ENCODE assay signal across 24 mouse cellular contexts in the genomic region with DNA sequence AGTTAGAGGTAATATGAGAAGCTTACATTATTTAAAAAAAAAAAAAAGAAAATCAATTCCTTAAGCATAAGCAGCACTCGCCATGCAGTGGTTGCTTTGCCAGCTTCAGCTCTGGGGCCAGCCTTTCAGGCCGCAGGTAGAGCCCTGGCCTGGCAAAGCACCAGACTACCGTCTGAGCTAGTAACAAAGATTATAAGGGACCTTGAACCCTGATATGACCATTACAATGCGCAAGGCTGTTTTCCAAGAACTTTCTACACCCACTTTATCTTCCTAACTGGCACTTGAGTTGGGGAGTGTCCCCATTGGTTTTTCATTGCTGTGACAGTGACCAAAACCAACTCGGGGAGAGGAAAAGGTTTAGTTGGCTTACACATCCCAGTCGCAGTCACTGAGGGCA.
DNase-seq lines count a peak whose midpoint lies in the region; ATAC-seq and TF ChIP-seq lines count a peak whose summit lies in the region.
"Had no signal": no experiment of that assay in that cellular context is flagged by ENCODE, and none has a peak within 500 bp of the region (broad histone marks: within the 10 kb centered on the region; RNA-seq: fewer than 3 reads in every experiment).

No protein-coding gene starts in this region.

- no peak overlapping the region for H3K4me2 ChIP-seq in liver, embryonic 12.5 days
- no peak overlapping the region for H3K4me2 ChIP-seq in intestine, postnatal 0 days (replicated peaks; ENCODE audit: low read depth)
- H3K4me2 ChIP-seq: forebrain, embryonic 13.5 days; heart, embryonic 13.5 days; hindbrain, embryonic 12.5 days; hindbrain, embryonic 15.5 days had no signal

- H3K36me3 ChIP-seq in liver, adult 2 months (ENCODE audit: control insufficient read depth, insufficient read depth, low read length) = no peaks in the 10 kb centered on the region
- no peaks in the 10 kb centered on the region for H3K36me3 ChIP-seq in liver, embryonic 12.5 days
- H3K36me3 ChIP-seq in intestine, postnatal 0 days (ENCODE audit: control insufficient read depth, insufficient read depth) = no peaks in the 10 kb centered on the region
- H3K36me3 ChIP-seq: forebrain, embryonic 10.5 days; heart, embryonic 10.5 days; heart, embryonic 13.5 days; hindbrain, embryonic 12.5 days; hindbrain, embryonic 15.5 days had no signal

- TF ChIP-seq POLR2A in liver, adult 2 months (IDR thresholded peaks at IDR 0.05; ENCODE audit: extremely low read depth, insufficient read depth, low read length) = no peak; the same call in 1 of the 2 replicates

- peaks cover 16% of the 10 kb centered on the region for H3K4me1 ChIP-seq in liver, adult 2 months (ENCODE audit: control insufficient read depth, insufficient read depth, low read length)
- no peaks in the 10 kb centered on the region for H3K4me1 ChIP-seq in liver, embryonic 12.5 days
- H3K4me1 ChIP-seq in intestine, postnatal 0 days (replicated peaks; ENCODE audit: control insufficient read depth, insufficient read depth, low read length) = peaks cover 4% of the 10 kb centered on the region; the same call in 1 of the 2 replicates
- H3K4me1 ChIP-seq: forebrain, embryonic 10.5 days; forebrain, embryonic 13.5 days had no signal

- H3K4me3 ChIP-seq in liver, adult 2 months (ENCODE audit: insufficient read depth, low read depth, low read length) = no peak overlapping the region
- no peak overlapping the region for H3K4me3 ChIP-seq in liver, embryonic 12.5 days
- H3K4me3 ChIP-seq in intestine, postnatal 0 days (ENCODE audit: low read depth, low read length) = no peak overlapping the region
- H3K4me3 ChIP-seq: forebrain, embryonic 10.5 days; forebrain, embryonic 13.5 days; heart, adult 2 months; heart, embryonic 10.5 days; heart, embryonic 13.5 days; hindbrain, embryonic 12.5 days; hindbrain, embryonic 15.5 days had no signal

- WGBS in liver, adult 2 months = 24% methylated on average over 6 of the region's 6 CpGs
- 70% methylated on average over 6 of the region's 6 CpGs for WGBS in liver, embryonic 12.5 days (ENCODE audit: insufficient replicate concordance)
- WGBS in intestine, postnatal 0 days = 48% methylated on average over 6 of the region's 6 CpGs

- no peaks in the 10 kb centered on the region for H3K9me3 ChIP-seq in liver, embryonic 12.5 days (replicated peaks)
- no peaks in the 10 kb centered on the region for H3K9me3 ChIP-seq in intestine, postnatal 0 days (ENCODE audit: control insufficient read depth)
- H3K9me3 ChIP-seq: forebrain, embryonic 10.5 days; forebrain, embryonic 13.5 days; heart, embryonic 10.5 days; heart, embryonic 13.5 days; hindbrain, embryonic 12.5 days; hindbrain, embryonic 15.5 days had no signal

- no peaks in the 10 kb centered on the region; the same call in 1 of the 2 replicates for H3K79me2 ChIP-seq in liver, adult 2 months (ENCODE audit: control insufficient read depth, insufficient read depth, low read length)

- peak overlapping the region; percentile 77 for H3K27ac ChIP-seq in liver, adult 2 months (replicated peaks; ENCODE audit: insufficient read depth, low read depth, low read length)
- H3K27ac ChIP-seq in liver, embryonic 12.5 days = no peak overlapping the region
- no peak overlapping the region for H3K27ac ChIP-seq in intestine, postnatal 0 days (ENCODE audit: low read depth, low read length)
- H3K27ac ChIP-seq: forebrain, embryonic 10.5 days; forebrain, embryonic 13.5 days; heart, adult 2 months; heart, embryonic 10.5 days; heart, embryonic 13.5 days; hindbrain, embryonic 12.5 days; hindbrain, embryonic 15.5 days had no signal

- ATAC-seq in liver, embryonic 12.5 days = no peak
- peak; percentile 66 for ATAC-seq in intestine, postnatal 0 days
- ATAC-seq: activated CD4-positive, CD25-positive, alpha-beta regulatory T cell, adult 4 months; CD4-positive, CD25-positive, alpha-beta regulatory T cell, adult 4 months; forebrain, embryonic 13.5 days; forebrain, embryonic 16.5 days had no signal

- TF ChIP-seq CTCF in liver, adult 2 months (IDR thresholded peaks at IDR 0.05; ENCODE audit: low read depth, low read length) = no peak
- no peak for TF ChIP-seq CTCF in intestine, postnatal 0 days (IDR thresholded peaks at IDR 0.05; ENCODE audit: low read depth)

- no peaks in the 10 kb centered on the region for H3K27me3 ChIP-seq in liver, adult 2 months (ENCODE audit: control insufficient read depth, insufficient read depth, low read length)
- no peaks in the 10 kb centered on the region for H3K27me3 ChIP-seq in liver, embryonic 12.5 days (replicated peaks)
- H3K27me3 ChIP-seq in intestine, postnatal 0 days (replicated peaks; ENCODE audit: control insufficient read depth, insufficient read depth, low read length) = no peaks in the 10 kb centered on the region
- H3K27me3 ChIP-seq: forebrain, embryonic 13.5 days; heart, embryonic 13.5 days; hindbrain, embryonic 12.5 days; hindbrain, embryonic 15.5 days had no signal

- peak overlapping the region; percentile 64 for H3K9ac ChIP-seq in liver, adult 2 months (ENCODE audit: low read depth, low read length)
- no peak overlapping the region for H3K9ac ChIP-seq in liver, embryonic 12.5 days
- H3K9ac ChIP-seq in intestine, postnatal 0 days (ENCODE audit: low read depth, low read length) = no peak overlapping the region
- H3K9ac ChIP-seq: forebrain, embryonic 13.5 days; heart, embryonic 13.5 days; hindbrain, embryonic 12.5 days; hindbrain, embryonic 15.5 days had no signal

- peak; percentile 99 for DNase-seq in liver, adult 2 months (ENCODE audit: extremely low read depth, low read depth, low spot score)
- peak; percentile 27 for DNase-seq in testis, postnatal 14 days (ENCODE audit: low spot score)
- no peak for DNase-seq in testis, postnatal 10 days (ENCODE audit: low spot score)
- no peak for DNase-seq in yolk sac, embryonic 10.5 days (ENCODE audit: low spot score)
- no peak for DNase-seq in T-cell, adult 2 months (ENCODE audit: low spot score)
- DNase-seq: adrenal gland, postnatal 10 days; cerebellum, adult 18-20 months; cerebellum, adult 9-10 months; cerebellum, postnatal 14 days; gastrocnemius, postnatal 10 days; gastrocnemius, postnatal 36 days; heart, adult 2 months; heart, postnatal 14 days had no signal

Comparison
In these comparisons a context has a peak if more than half of its experiments do, and no peak if none do; other contexts are left out.
1. DNase-seq: peak in liver, adult 2 months (single experiment) and testis, postnatal 14 days (single experiment); none in testis, postnatal 10 days (single experiment), yolk sac, embryonic 10.5 days (single experiment) and T-cell, adult 2 months (single experiment).